ENCODE assay signal across 9 mouse cellular contexts in genomic region chr13:111804951-111805673, GRCm38 (mm10). TPM values are rescaled to one million over a fixed set of nuclear protein-coding genes. Genes with fewer than 3 reads are reported as not detected.
A peak's percentile ranks its signal among the peaks of the same experiment; 100 is the strongest.
DNase-seq lines count a peak whose midpoint lies in the region; ATAC-seq and TF ChIP-seq lines count a peak whose summit lies in the region.
"Had no signal": no experiment of that assay in that cellular context is flagged by ENCODE, and none has a peak within 500 bp of the region (broad histone marks: within the 10 kb centered on the region; RNA-seq: fewer than 3 reads in every experiment).

No protein-coding gene starts in this region.

- H3K4me1 ChIP-seq in forebrain, embryonic 13.5 days, result peaks cover 49% of the 10 kb centered on the region
- H3K4me1 ChIP-seq in forebrain, embryonic 12.5 days, result peaks cover 52% of the 10 kb centered on the region
- H3K4me1 ChIP-seq in liver, adult 2 months (ENCODE audit: control insufficient read depth, insufficient read depth, low read length), result peaks cover 31% of the 10 kb centered on the region
- peaks cover 45% of the 10 kb centered on the region for H3K4me1 ChIP-seq in intestine, embryonic 16.5 days (ENCODE audit: control insufficient read depth, insufficient read depth, low read length)
- peaks cover 67% of the 10 kb centered on the region for H3K4me1 ChIP-seq in neural tube, embryonic 15.5 days

- no peak overlapping the region for H3K4me3 ChIP-seq in forebrain, embryonic 13.5 days
- H3K4me3 ChIP-seq in forebrain, embryonic 12.5 days (replicated peaks), result no peak overlapping the region
- no peak overlapping the region for H3K4me3 ChIP-seq in liver, adult 2 months (ENCODE audit: insufficient read depth, low read depth, low read length)
- peak overlapping the region; percentile 24; the same call in 1 of the 2 replicates for H3K4me3 ChIP-seq in intestine, embryonic 16.5 days (ENCODE audit: low read length)
- H3K4me3 ChIP-seq in neural tube, embryonic 15.5 days (replicated peaks), result 0 out of 2 replicates have a peak overlapping the region, but pooled peaks have one; percentile 4

- ATAC-seq in forebrain, embryonic 13.5 days, result no peak
- no peak for ATAC-seq in forebrain, embryonic 12.5 days (ENCODE audit: low FRiP score)
- no peak for ATAC-seq in intestine, embryonic 16.5 days
- ATAC-seq in neural tube, embryonic 15.5 days (ENCODE audit: low FRiP score), result no peak

- 78% methylated on average over 10 of the region's 10 CpGs for WGBS in forebrain, embryonic 13.5 days
- 68% methylated on average over 10 of the region's 10 CpGs for WGBS in forebrain, embryonic 12.5 days
- WGBS in liver, adult 2 months, result 24% methylated on average over 10 of the region's 10 CpGs
- 24% methylated on average over 10 of the region's 10 CpGs for WGBS in intestine, embryonic 16.5 days
- 62% methylated on average over 10 of the region's 10 CpGs for WGBS in neural tube, embryonic 15.5 days

- TF ChIP-seq CTCF in liver, adult 2 months (IDR thresholded peaks at IDR 0.05; ENCODE audit: low read depth, low read length), result no peak

- H3K27ac ChIP-seq in forebrain, embryonic 13.5 days, result no peak overlapping the region
- H3K27ac ChIP-seq in forebrain, embryonic 12.5 days, result no peak overlapping the region
- peak overlapping the region; percentile 51 for H3K27ac ChIP-seq in liver, adult 2 months (replicated peaks; ENCODE audit: insufficient read depth, low read depth, low read length)
- peak overlapping the region; percentile 78 for H3K27ac ChIP-seq in intestine, embryonic 16.5 days (ENCODE audit: low read length)
- H3K27ac ChIP-seq in neural tube, embryonic 15.5 days (replicated peaks), result no peak overlapping the region

- H3K79me2 ChIP-seq in liver, adult 2 months (ENCODE audit: control insufficient read depth, insufficient read depth, low read length), result peaks cover 41% of the 10 kb centered on the region

- no peak for TF ChIP-seq POLR2A in liver, adult 2 months (IDR thresholded peaks at IDR 0.05; ENCODE audit: extremely low read depth, insufficient read depth, low read length)

- H3K9me3 ChIP-seq in forebrain, embryonic 13.5 days (replicated peaks), result no peaks in the 10 kb centered on the region
- no peaks in the 10 kb centered on the region for H3K9me3 ChIP-seq in forebrain, embryonic 12.5 days
- H3K9me3 ChIP-seq in intestine, embryonic 16.5 days (ENCODE audit: control insufficient read depth, low read length), result no peaks in the 10 kb centered on the region
- no peaks in the 10 kb centered on the region for H3K9me3 ChIP-seq in neural tube, embryonic 15.5 days (replicated peaks)

- H3K27me3 ChIP-seq in forebrain, embryonic 13.5 days, result no peaks in the 10 kb centered on the region
- H3K27me3 ChIP-seq in forebrain, embryonic 12.5 days, result no peaks in the 10 kb centered on the region
- H3K27me3 ChIP-seq in liver, adult 2 months (ENCODE audit: control insufficient read depth, insufficient read depth, low read length), result no peaks in the 10 kb centered on the region
- no peaks in the 10 kb centered on the region for H3K27me3 ChIP-seq in intestine, embryonic 16.5 days (replicated peaks; ENCODE audit: control insufficient read depth, insufficient read depth, low read length)
- no peaks in the 10 kb centered on the region for H3K27me3 ChIP-seq in neural tube, embryonic 15.5 days (replicated peaks)

- no peaks in the 10 kb centered on the region for H3K36me3 ChIP-seq in forebrain, embryonic 13.5 days (ENCODE audit: poor library complexity, severe bottlenecking)
- H3K36me3 ChIP-seq in forebrain, embryonic 12.5 days (replicated peaks), result no peaks in the 10 kb centered on the region
- H3K36me3 ChIP-seq in liver, adult 2 months (ENCODE audit: control insufficient read depth, insufficient read depth, low read length), result no peaks in the 10 kb centered on the region
- no peaks in the 10 kb centered on the region for H3K36me3 ChIP-seq in intestine, embryonic 16.5 days (ENCODE audit: control insufficient read depth, insufficient read depth, low read length)
- no peaks in the 10 kb centered on the region for H3K36me3 ChIP-seq in neural tube, embryonic 15.5 days

- H3K9ac ChIP-seq in forebrain, embryonic 13.5 days, result 0 out of 2 replicates have a peak overlapping the region, but pooled peaks have one; percentile 26
- H3K9ac ChIP-seq in forebrain, embryonic 12.5 days, result no peak overlapping the region
- 0 out of 2 replicates have a peak overlapping the region, but pooled peaks have one; percentile 7 for H3K9ac ChIP-seq in liver, adult 2 months (ENCODE audit: low read depth, low read length)
- peak overlapping the region; percentile 3 for H3K9ac ChIP-seq in intestine, embryonic 16.5 days (ENCODE audit: low read depth, low read length)
- H3K9ac ChIP-seq in neural tube, embryonic 15.5 days (replicated peaks), result no peak overlapping the region; the same call in 1 of the 2 replicates

- peak overlapping the region; percentile 21 for H3K4me2 ChIP-seq in forebrain, embryonic 13.5 days
- no peak overlapping the region for H3K4me2 ChIP-seq in forebrain, embryonic 12.5 days
- H3K4me2 ChIP-seq in intestine, embryonic 16.5 days (ENCODE audit: low read depth, low read length), result peak overlapping the region; percentile 38
- peak overlapping the region; percentile 39; the same call in 1 of the 2 replicates for H3K4me2 ChIP-seq in neural tube, embryonic 15.5 days

- DNase-seq in liver, adult 2 months (ENCODE audit: extremely low read depth, low read depth, low spot score), result peak; percentile 95
- DNase-seq in liver, result no peak
- no peak for DNase-seq in right cerebral cortex, adult 2 months (ENCODE audit: low spot score in 2 of 2)
- DNase-seq in cerebellum, adult 11 months, result no peak
- DNase-seq: gastrocnemius, postnatal 14 days had no signal

RNA-seq across cellular contexts. Expression of gene Map3k1, which starts 3.7 kb away (rescaled TPM):
- 11.1 and 11.8 TPM in 2 replicates for polyA plus RNA-seq in forebrain, embryonic 13.5 days (2015; fragmentation: Nextera tagmentation; extraction: Ambion mirVana)
- 14.3 and 15.3 TPM in 2 replicates for polyA plus RNA-seq in forebrain, embryonic 12.5 days (2016; fragmentation: Nextera tagmentation; extraction: Ambion mirVana)
- 7.9 and 8.7 TPM in 2 replicates for total RNA-seq in liver, adult 2 months (2014; rRNA removed)
- 4.5 and 4.6 TPM in 2 replicates for polyA plus RNA-seq in liver, adult 2 months (2012; rRNA removed)
- 20.5 and 21.8 TPM in 2 replicates for polyA plus RNA-seq in intestine, embryonic 16.5 days (2015; fragmentation: Nextera tagmentation; extraction: Ambion mirVana)
- polyA plus RNA-seq in neural tube, embryonic 15.5 days (2015; fragmentation: Nextera tagmentation; extraction: Ambion mirVana), result 9.8 and 11.4 TPM in 2 replicates

Comparison
In these comparisons a context has a peak if more than half of its experiments do, and no peak if none do; other contexts are left out.
1. H3K9ac ChIP-seq: peak in forebrain, embryonic 13.5 days (single experiment), liver, adult 2 months (single experiment) and intestine, embryonic 16.5 days (single experiment); none in forebrain, embryonic 12.5 days (single experiment) and neural tube, embryonic 15.5 days (single experiment).
2. H3K27ac ChIP-seq: peak in liver, adult 2 months (single experiment) and intestine, embryonic 16.5 days (single experiment); none in forebrain, embryonic 13.5 days (single experiment), forebrain, embryonic 12.5 days (single experiment) and neural tube, embryonic 15.5 days (single experiment).
3. H3K4me3 ChIP-seq: peak in intestine, embryonic 16.5 days (single experiment) and neural tube, embryonic 15.5 days (single experiment); none in forebrain, embryonic 13.5 days (single experiment), forebrain, embryonic 12.5 days (single experiment) and liver, adult 2 months (single experiment).